Mouse (Mus musculus) liver, embryonic 14.5 days (tissue): ENCODE data around the gene Tstd3.

Experiments used
- CTCF ChIP-seq: IDR thresholded peaks from 2 replicates; pipeline ENCODE4 v1.5.1; 2016; ENCODE audit warnings: antibody characterized with exemption, low read depth, control low read depth
- EP300 ChIP-seq: IDR thresholded peaks from 2 replicates; pipeline ENCODE4 v1.6.1; 2016; ENCODE audit warnings: antibody characterized with exemption, low read depth

DNA sequence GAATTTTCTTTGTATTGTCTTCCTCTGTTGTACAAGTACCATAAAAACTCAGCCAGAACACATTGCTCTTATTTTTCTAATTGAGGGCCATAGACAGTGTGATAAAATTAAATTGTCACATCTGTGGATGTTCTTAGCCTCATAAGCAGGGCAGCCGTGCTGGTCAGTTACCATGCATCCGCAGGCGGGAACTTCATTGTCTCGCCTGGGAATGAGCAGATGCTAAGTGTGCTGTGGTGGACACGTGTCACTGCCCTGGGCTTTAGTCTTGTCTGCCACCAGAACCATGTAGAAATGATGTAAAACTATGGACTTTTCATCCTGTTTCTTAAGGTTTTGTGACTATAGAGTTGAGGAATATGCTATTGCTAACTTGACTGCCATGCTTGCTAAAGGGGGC is 40.2 kb upstream of the Tstd3 start:
- TF ChIP-seq CTCF (no peak), EP300 (no peak)
